Comparison of ENCODE assay signal across 8 mouse cellular contexts in the genomic region with DNA sequence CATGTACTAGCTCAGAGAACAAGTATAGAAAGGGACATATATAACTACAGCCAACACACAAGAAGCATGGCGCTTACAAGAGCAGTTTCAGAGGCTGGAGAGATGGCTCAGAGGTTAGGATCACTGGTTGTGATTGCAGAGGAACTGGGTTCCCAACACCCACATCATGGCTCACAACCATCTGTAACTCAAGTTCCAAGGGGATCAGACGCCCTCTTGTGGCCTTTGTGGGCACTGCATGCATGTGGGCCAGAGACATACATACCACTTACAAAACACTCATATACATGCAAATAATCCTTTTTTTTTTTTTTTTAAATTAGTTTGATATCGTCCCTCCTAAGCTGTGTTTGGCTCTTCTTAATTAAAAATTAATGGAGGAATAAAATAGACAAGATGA. TPM values are rescaled to one million over a fixed set of nuclear protein-coding genes. Genes with fewer than 3 reads are reported as not detected.
DNase-seq lines count a peak whose midpoint lies in the region; ATAC-seq lines count a peak whose summit lies in the region.

No protein-coding gene starts in this region.

- H3K4me3 ChIP-seq in midbrain, embryonic 14.5 days (replicated peaks; ENCODE audit: low read depth, low read length), result no peak overlapping the region
- H3K4me3 ChIP-seq in midbrain, embryonic 16.5 days (ENCODE audit: low read depth, low read length), result no peak overlapping the region
- no peak overlapping the region for H3K4me3 ChIP-seq in forebrain, embryonic 16.5 days (replicated peaks; ENCODE audit: low read length)

- WGBS in midbrain, embryonic 14.5 days, result 50% methylated on average over 3 of the region's 3 CpGs
- WGBS in midbrain, embryonic 16.5 days, result 45% methylated on average over 3 of the region's 3 CpGs
- 46% methylated on average over 3 of the region's 3 CpGs for whole genome bisulfite sequencing in forebrain, embryonic 16.5 days

- H3K9me3 ChIP-seq in midbrain, embryonic 14.5 days (ENCODE audit: control insufficient read depth, low read length), result no peaks in the 10 kb centered on the region
- no peaks in the 10 kb centered on the region for H3K9me3 ChIP-seq in midbrain, embryonic 16.5 days (replicated peaks; ENCODE audit: control insufficient read depth, low read length, poor library complexity, severe bottlenecking)
- no peaks in the 10 kb centered on the region for H3K9me3 ChIP-seq in forebrain, embryonic 16.5 days (ENCODE audit: control insufficient read depth, low read length)

- no peak overlapping the region for H3K27ac ChIP-seq in midbrain, embryonic 14.5 days (replicated peaks; ENCODE audit: low read depth, low read length)
- no peak overlapping the region for H3K27ac ChIP-seq in midbrain, embryonic 16.5 days (ENCODE audit: low read length)
- H3K27ac ChIP-seq in forebrain, embryonic 16.5 days (ENCODE audit: low read length), result no peak overlapping the region

- H3K4me1 ChIP-seq in midbrain, embryonic 14.5 days (ENCODE audit: control insufficient read depth, insufficient read depth, low read length), result no peaks in the 10 kb centered on the region
- H3K4me1 ChIP-seq in midbrain, embryonic 16.5 days (ENCODE audit: control insufficient read depth, insufficient read depth, low read length), result no peaks in the 10 kb centered on the region
- no peaks in the 10 kb centered on the region for H3K4me1 ChIP-seq in forebrain, embryonic 16.5 days (replicated peaks; ENCODE audit: control insufficient read depth, insufficient read depth, low read length)

- H3K9ac ChIP-seq in midbrain, embryonic 14.5 days (replicated peaks; ENCODE audit: low read length), result no peak overlapping the region
- no peak overlapping the region for H3K9ac ChIP-seq in midbrain, embryonic 16.5 days (ENCODE audit: low read depth, low read length)
- no peak overlapping the region for H3K9ac ChIP-seq in forebrain, embryonic 16.5 days (replicated peaks; ENCODE audit: low read depth, low read length)

- no peaks in the 10 kb centered on the region for H3K36me3 ChIP-seq in midbrain, embryonic 14.5 days (ENCODE audit: control insufficient read depth, insufficient read depth, low read length)
- H3K36me3 ChIP-seq in midbrain, embryonic 16.5 days (ENCODE audit: control insufficient read depth, insufficient read depth, low read length), result no peaks in the 10 kb centered on the region
- no peaks in the 10 kb centered on the region for H3K36me3 ChIP-seq in forebrain, embryonic 16.5 days (ENCODE audit: control insufficient read depth, insufficient read depth)

- H3K4me2 ChIP-seq in midbrain, embryonic 14.5 days (ENCODE audit: low read length), result no peak overlapping the region
- no peak overlapping the region for H3K4me2 ChIP-seq in midbrain, embryonic 16.5 days (ENCODE audit: low read length)
- no peak overlapping the region for H3K4me2 ChIP-seq in forebrain, embryonic 16.5 days (ENCODE audit: low read length)

- peak; percentile 52 for DNase-seq in embryo, embryonic 10.5 days (ENCODE audit: low spot score)
- DNase-seq in embryo, embryonic 11 days, result no peak
- peak; percentile 23 for DNase-seq in midbrain, embryonic 14.5 days
- DNase-seq in cerebellum, postnatal 14 days, result peak; percentile 16 to 39
- no peak for DNase-seq in layer of hippocampus, postnatal 14 days (ENCODE audit: low spot score in 2 of 2)

- H3K27me3 ChIP-seq in midbrain, embryonic 14.5 days (ENCODE audit: control insufficient read depth, insufficient read depth, low read length), result no peaks in the 10 kb centered on the region
- no peaks in the 10 kb centered on the region for H3K27me3 ChIP-seq in midbrain, embryonic 16.5 days (ENCODE audit: control insufficient read depth, insufficient read depth, low read depth, low read length)
- H3K27me3 ChIP-seq in forebrain, embryonic 16.5 days (replicated peaks; ENCODE audit: control insufficient read depth, insufficient read depth, low read length), result no peaks in the 10 kb centered on the region

- no peak for ATAC-seq in midbrain, embryonic 14.5 days (ENCODE audit: low FRiP score, low TSS enrichment)
- ATAC-seq in midbrain, embryonic 16.5 days, result no peak
- peak; percentile 40; the same call in 1 of the 2 replicates for ATAC-seq in neutrophil, adult 5-6 weeks (ENCODE audit: extremely low read depth, insufficient number of reproducible peaks, low FRiP score, poor library complexity, severe bottlenecking)
- no peak for ATAC-seq in forebrain, embryonic 16.5 days

RNA-seq across cellular contexts. Expression of a gene that starts 35.3 kb away (rescaled TPM):
- not detected in 2 replicates for polyA plus RNA-seq in midbrain, embryonic 14.5 days (2014; fragmentation: Nextera tagmentation; extraction: Ambion mirVana)
- polyA plus RNA-seq in midbrain, embryonic 16.5 days (2015; fragmentation: Nextera tagmentation; extraction: Ambion mirVana), result not detected in 2 replicates
- not detected in 2 replicates for total RNA-seq in neutrophil, adult 5-6 weeks (2017)
- not detected for total RNA-seq in layer of hippocampus, postnatal 14 days (2021)
- not detected in 2 replicates for polyA plus RNA-seq in forebrain, embryonic 16.5 days (2015; fragmentation: Nextera tagmentation; extraction: Ambion mirVana)

RNA-seq across cellular contexts. Expression of a gene that starts 42.8 kb away (rescaled TPM):
- polyA plus RNA-seq in midbrain, embryonic 14.5 days (2014; fragmentation: Nextera tagmentation; extraction: Ambion mirVana), result 0.27 and 0.34 TPM in 2 replicates
- 1.2 TPM in 2 replicates for polyA plus RNA-seq in midbrain, embryonic 16.5 days (2015; fragmentation: Nextera tagmentation; extraction: Ambion mirVana)
- 2.0 and 2.1 TPM in 2 replicates for total RNA-seq in neutrophil, adult 5-6 weeks (2017)
- 1 to 10 TPM; 6.2 to 6.8 TPM for total RNA-seq in layer of hippocampus, postnatal 14 days (2021)
- 0.10 and 0.18 TPM in 2 replicates for polyA plus RNA-seq in forebrain, embryonic 16.5 days (2015; fragmentation: Nextera tagmentation; extraction: Ambion mirVana)

RNA-seq across cellular contexts. Expression of a gene that starts 50.5 kb away (rescaled TPM):
- not detected in 2 replicates for polyA plus RNA-seq in midbrain, embryonic 14.5 days (2014; fragmentation: Nextera tagmentation; extraction: Ambion mirVana)
- not detected in 2 replicates for polyA plus RNA-seq in midbrain, embryonic 16.5 days (2015; fragmentation: Nextera tagmentation; extraction: Ambion mirVana)
- not detected in 2 replicates for total RNA-seq in neutrophil, adult 5-6 weeks (2017)
- not detected for total RNA-seq in layer of hippocampus, postnatal 14 days (2021)
- not detected in 2 replicates for polyA plus RNA-seq in forebrain, embryonic 16.5 days (2015; fragmentation: Nextera tagmentation; extraction: Ambion mirVana)

Comparison
In these comparisons a context has a peak if more than half of its experiments do, and no peak if none do; other contexts are left out.
1. DNase-seq: peak in embryo, embryonic 10.5 days (single experiment), midbrain, embryonic 14.5 days (single experiment) and cerebellum, postnatal 14 days (2 of 2); none in embryo, embryonic 11 days (single experiment) and layer of hippocampus, postnatal 14 days (0 of 2).